Mouse (Mus musculus): Measurements from ENCODE around the gene Tex21.

DNA sequence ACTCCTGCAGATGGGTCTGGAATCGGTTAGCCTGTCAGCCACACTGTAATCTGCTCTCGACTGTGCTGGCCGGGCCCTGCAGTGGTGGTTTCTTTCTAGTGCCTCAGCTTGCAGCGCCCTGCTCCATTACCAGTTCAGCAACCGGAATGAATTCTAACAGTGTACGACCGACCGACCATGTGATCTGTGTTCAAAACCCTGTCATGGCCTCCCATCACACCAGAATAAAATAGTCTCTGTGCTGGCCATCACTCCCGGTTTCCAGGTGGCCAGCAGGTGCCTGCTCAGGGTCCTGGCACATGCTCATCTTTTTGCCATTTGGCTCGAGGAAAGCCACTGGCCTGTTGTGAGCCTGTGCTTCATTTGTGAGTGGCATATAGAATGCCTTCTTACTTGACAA lies 22.1 kb upstream of the Tex21 start:
- TF ChIP-seq CTCF (IDR thresholded peaks at IDR 0.05) (no peak), POLR2A (IDR thresholded peaks at IDR 0.05; ENCODE audit: insufficient read depth, low read depth, low read length) (no peak)
